Mouse (Mus musculus) bone marrow, adult 2 months (tissue): ENCODE results near the gene E2f3.

Experiments
- CTCF ChIP-seq: fragments of 200-500 bp; IDR thresholded peaks from 2 replicates; pipeline ENCODE4 v1.5.1; 2011; ENCODE audit warnings: low read length, control low read depth; ENCODE audit not compliant: control insufficient read depth, insufficient read depth
- POLR2A ChIP-seq: fragments of 200-500 bp; IDR thresholded peaks from 2 replicates; pipeline ENCODE4 v1.6.1; 2011; ENCODE audit warnings: low read depth, mild to moderate bottlenecking, control low read depth, low read length, borderline replicate concordance; ENCODE audit not compliant: control insufficient read depth

DNA sequence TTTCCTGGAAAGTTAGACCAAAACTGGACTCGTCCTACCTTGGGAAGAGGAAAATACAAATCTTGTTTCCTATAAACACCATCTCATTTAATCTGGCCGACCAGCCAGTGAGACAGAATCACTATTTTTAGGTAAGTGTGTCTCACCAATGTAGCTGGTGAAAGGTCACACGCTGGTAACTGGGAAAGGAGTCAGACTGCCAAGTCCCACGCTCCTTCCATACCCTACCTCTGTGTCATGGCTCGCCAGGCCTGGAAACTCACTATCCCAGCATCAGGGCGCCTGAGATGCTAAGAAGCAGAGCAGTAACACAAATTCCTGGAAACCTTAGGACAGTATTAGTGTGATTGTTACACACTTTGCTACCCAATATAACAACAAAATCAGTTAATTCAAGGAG lies 12.3 kb downstream of the E2f3 start:
- no peak for TF ChIP-seq CTCF
- no peak for TF ChIP-seq POLR2A
